Mouse (Mus musculus): ENCODE data around the gene Exosc2.

DNA sequence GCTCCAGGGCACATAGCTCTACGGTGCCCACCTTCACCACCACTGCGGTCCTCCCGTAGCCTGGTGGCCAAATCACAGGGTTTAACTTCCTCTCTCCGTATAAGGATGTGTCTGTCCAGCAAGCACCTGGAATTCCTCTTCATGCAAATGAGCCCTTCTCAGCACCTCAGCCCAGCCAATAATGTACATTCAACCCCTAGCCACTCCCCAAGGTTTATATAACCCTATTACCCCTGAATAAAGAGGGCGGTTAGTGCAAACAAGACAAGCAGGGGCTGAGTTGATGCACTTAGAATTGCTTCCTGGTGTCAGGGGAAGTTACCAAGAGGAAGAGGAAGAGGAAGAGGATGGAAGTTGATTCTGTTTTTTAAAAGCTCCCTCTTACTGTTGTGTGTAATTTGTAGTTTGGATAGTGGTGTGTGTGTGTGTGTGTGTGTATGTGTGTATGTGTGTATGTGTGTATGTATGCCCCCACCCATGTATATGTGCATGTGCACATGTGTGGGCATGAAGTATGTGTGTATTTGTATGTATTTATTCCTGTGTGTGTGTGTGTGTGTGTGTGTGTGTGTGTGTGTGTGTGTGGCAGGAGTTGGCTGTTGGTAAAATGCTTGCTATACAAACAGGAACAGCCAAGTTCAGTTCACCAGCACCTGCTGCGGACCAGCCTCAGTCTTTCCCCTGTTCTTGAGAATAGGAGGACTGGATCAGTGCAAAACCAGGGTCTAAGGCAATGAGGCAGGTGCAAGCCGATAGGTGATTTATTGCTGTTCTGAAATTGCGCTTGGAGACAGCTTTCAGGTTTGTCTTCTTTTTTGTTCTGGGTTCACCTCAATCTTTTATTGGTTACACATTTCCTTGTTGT, 7.3 kb upstream of the Exosc2 start:
- no peak for TF ChIP-seq CTCF (IDR thresholded peaks at IDR 0.05; ENCODE audit: extremely low read depth, insufficient read depth, insufficient read length, insufficient replicate concordance)
- TF ChIP-seq POLR2A (IDR thresholded peaks at IDR 0.05; ENCODE audit: low read depth, low read length), result no peak

All from spleen, adult 2 months (tissue).